Mouse (Mus musculus) embryonic facial prominence, embryonic 12.5 days (tissue): Measurements from ENCODE around the gene Frmpd2. TPM values are rescaled to one million over a fixed set of nuclear protein-coding genes. Genes with fewer than 3 reads are reported as not detected.
"Not testable (repeated sequence)": the region's sequence is repeated elsewhere in the genome, so short reads cannot be mapped to it uniquely, and the experiment has no call there.

Experiments
- ATAC-seq: fragments of 200-750 bp; cut with Nextera tagmentation; 2 replicates; pipeline ENCODE4 v1.8.0; 2017; ENCODE audit not compliant: insufficient number of reproducible peaks, insufficient read depth, low FRiP score, low TSS enrichment
- H3K27ac ChIP-seq: fragments of 300-500 bp; sonication (generic); 2 replicates; pipeline ENCODE4 v1.5.1; 2016; ENCODE audit warnings: mild to moderate bottlenecking
- H3K27me3 ChIP-seq: fragments of 300-500 bp; sonication (generic); 2 replicates; pipeline ENCODE4 v1.6.1; 2016; ENCODE audit warnings: mild to moderate bottlenecking, moderate library complexity
- H3K36me3 ChIP-seq: fragments of 300-500 bp; sonication (generic); 2 replicates; pipeline ENCODE4 v1.6.1; 2016; ENCODE audit warnings: mild to moderate bottlenecking
- H3K4me1 ChIP-seq: fragments of 300-500 bp; sonication (generic); 2 replicates; pipeline ENCODE4 v1.6.1; 2016
- H3K4me2 ChIP-seq: fragments of 300-500 bp; sonication (generic); replicated peaks from 2 replicates; pipeline ENCODE4 v1.6.1; 2016; ENCODE audit warnings: mild to moderate bottlenecking, moderate library complexity
- H3K4me3 ChIP-seq: fragments of 300-500 bp; sonication (generic); 2 replicates; pipeline ENCODE4 v1.5.1; 2016; ENCODE audit warnings: mild to moderate bottlenecking
- H3K9ac ChIP-seq: fragments of 300-500 bp; sonication (generic); 2 replicates; pipeline ENCODE4 v1.6.1; 2016; ENCODE audit warnings: mild to moderate bottlenecking, moderate library complexity
- H3K9me3 ChIP-seq: fragments of 300-500 bp; sonication (generic); 2 replicates; pipeline ENCODE4 v1.6.1; 2016; ENCODE audit warnings: mild to moderate bottlenecking, moderate library complexity
- WGBS: fragments of 180-500 bp; shearing (Covaris S2); methylation state at CpG from one replicate; pipeline ENCODE4 v1.1.7; 2016; 5-methylcytosine and 5-hydroxymethylcytosine counted together
- polyA plus RNA-seq: library from polyadenylated mRNA; unstranded; fragments of >200 nt; fragmentation: Nextera tagmentation; extraction: Ambion mirVana; gene quantifications from 2 replicates; pipeline ENCODE4 v1.2.1, GENCODE M21; 2016

Gene Frmpd2
- polyA plus RNA-seq, result not detected in 2 replicates

- peaks cover 18% of the 10 kb centered on the region for H3K4me1 ChIP-seq
- WGBS, result 22% methylated on average over 3 of the region's 3 CpGs
- ATAC-seq, result no peak
Measured at GRCm38 (mm10) chr14:33471331-33471730, at the start of gene Frmpd2. Gene Frmpd2, plus strand, starts transcription at chr14:33471696.

GRCm38 (mm10) chr14:33423003-33423402 lies 48.5 kb upstream of the Frmpd2 start:
- no peak for ATAC-seq
- WGBS, result 90% methylated on average over 1 of the region's 1 CpGs
- H3K9ac ChIP-seq, result no peak overlapping the region
- no peaks in the 10 kb centered on the region for H3K27me3 ChIP-seq
- no peak overlapping the region for H3K27ac ChIP-seq
- no peaks in the 10 kb centered on the region for H3K36me3 ChIP-seq
- H3K4me2 ChIP-seq, result no peak overlapping the region
- no peaks in the 10 kb centered on the region for H3K4me1 ChIP-seq
- H3K9me3 ChIP-seq, result no peaks in the 10 kb centered on the region
- H3K4me3 ChIP-seq, result no peak overlapping the region

More at GRCm38 (mm10) chr14:33471331-33471730, at the start of gene Frmpd2:
- no peak within 1 kb of the TSS for H3K9ac ChIP-seq
- no peak within 1 kb of the TSS for H3K4me2 ChIP-seq
- no peak within 1 kb of the TSS for H3K27ac ChIP-seq
- no peaks in the 10 kb centered on the region for H3K9me3 ChIP-seq
- H3K27me3 ChIP-seq, result no peaks in the 10 kb centered on the region
- no peak within 1 kb of the TSS for H3K4me3 ChIP-seq
- no peaks in the 10 kb centered on the region for H3K36me3 ChIP-seq

GRCm38 (mm10) chr14:33424124-33424523 lies 47.4 kb upstream of the Frmpd2 start:
- Histone ChIP-seq H3K4me1 (no peaks in the 10 kb centered on the region), H3K9me3 (no peaks in the 10 kb centered on the region), H3K4me2 (no peak overlapping the region), H3K9ac (no peak overlapping the region), H3K27me3 (no peaks in the 10 kb centered on the region), H3K27ac (no peak overlapping the region), H3K4me3 (no peak overlapping the region), H3K36me3 (no peaks in the 10 kb centered on the region)
- no peak for ATAC-seq

DNA sequence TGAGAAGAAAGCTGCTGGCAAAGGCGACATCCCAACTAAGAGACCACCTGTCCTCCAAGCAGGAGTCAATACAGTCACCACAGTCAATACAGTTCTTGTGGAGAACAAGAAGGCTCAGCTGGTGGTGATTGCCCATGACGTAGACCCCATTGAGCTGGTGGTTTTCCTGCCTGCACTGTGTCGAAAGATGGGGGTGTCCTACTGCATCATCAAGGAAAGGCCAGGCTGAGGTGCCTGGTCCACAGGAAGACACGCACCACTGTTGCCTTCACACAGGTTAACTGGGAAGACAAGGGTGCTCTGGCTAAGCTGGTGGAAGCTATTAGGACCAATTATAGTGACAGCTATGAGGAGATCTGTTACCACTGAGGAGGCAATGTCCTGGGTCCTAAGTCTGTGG lies 39.0 kb upstream of the Frmpd2 start:
- not testable (repeated sequence) for H3K36me3 ChIP-seq, H3K9ac ChIP-seq, H3K9me3 ChIP-seq, ATAC-seq, H3K27ac ChIP-seq, H3K4me1 ChIP-seq, H3K4me2 ChIP-seq, H3K27me3 ChIP-seq, H3K4me3 ChIP-seq
- 92% methylated on average over 4 of the region's 4 CpGs for WGBS

DNA sequence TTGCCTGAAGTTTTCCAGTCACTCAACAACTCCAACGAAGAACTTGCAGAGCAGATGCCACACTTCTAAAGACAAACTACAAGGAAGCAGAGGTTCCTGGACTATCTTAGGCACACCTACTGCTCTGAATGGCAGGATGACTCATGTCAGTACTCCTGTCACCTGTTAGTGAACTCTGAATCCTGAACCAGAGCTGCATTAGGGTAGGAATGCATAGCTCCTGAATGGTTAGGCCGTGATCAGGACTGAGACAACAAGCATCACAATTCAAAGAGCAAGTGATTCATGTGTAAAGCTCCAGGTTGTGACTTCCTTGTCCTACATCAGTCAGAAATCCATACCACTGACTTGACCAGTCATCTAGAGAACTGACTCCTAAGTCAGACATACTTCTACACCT lies 27.7 kb upstream of the Frmpd2 start:
- no peak overlapping the region for H3K27ac ChIP-seq
- 83% methylated on average over 2 of the region's 2 CpGs for WGBS
- no peak overlapping the region for H3K4me2 ChIP-seq
- ATAC-seq, result no peak
- peaks cover 9% of the 10 kb centered on the region; the same call in 1 of the 2 replicates for H3K4me1 ChIP-seq
- H3K36me3 ChIP-seq, result no peaks in the 10 kb centered on the region
- no peaks in the 10 kb centered on the region for H3K9me3 ChIP-seq
- H3K27me3 ChIP-seq, result 0 out of 2 replicates have a peak, but pooled peaks cover 2% of the 10 kb centered on the region
- no peak overlapping the region for H3K4me3 ChIP-seq
- no peak overlapping the region for H3K9ac ChIP-seq

DNA sequence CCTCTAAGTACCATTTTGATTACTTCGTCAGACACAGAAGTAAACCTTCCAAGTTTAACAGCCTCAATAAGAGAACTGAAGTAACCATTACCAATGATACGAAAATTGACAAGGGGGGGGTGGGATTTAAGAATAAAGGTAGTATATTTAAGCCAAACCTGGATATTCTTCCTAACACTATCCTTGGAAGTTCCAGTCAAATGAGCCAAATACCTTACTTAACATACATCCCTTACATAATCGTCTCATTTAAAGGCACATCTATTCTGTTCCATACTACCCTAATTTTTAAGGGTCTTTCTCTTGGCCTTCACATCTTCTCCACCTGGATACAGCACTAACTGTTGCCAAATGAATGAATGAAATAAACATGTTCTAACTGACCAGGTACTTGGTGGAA lies 25.5 kb upstream of the Frmpd2 start:
- H3K4me1 ChIP-seq, result peaks cover 9% of the 10 kb centered on the region; the same call in 1 of the 2 replicates
- H3K36me3 ChIP-seq, result no peaks in the 10 kb centered on the region
- H3K27me3 ChIP-seq, result 0 out of 2 replicates have a peak, but pooled peaks cover 4% of the 10 kb centered on the region
- no peaks in the 10 kb centered on the region for H3K9me3 ChIP-seq
- H3K9ac ChIP-seq, result peak overlapping the region; percentile 90
- WGBS, result 43% methylated on average over 3 of the region's 3 CpGs
- peak overlapping the region; percentile 88 for H3K4me3 ChIP-seq
- peak overlapping the region; percentile 62 for H3K4me2 ChIP-seq
- ATAC-seq, result no peak
- H3K27ac ChIP-seq, result no peak overlapping the region

- Histone ChIP-seq H3K4me3 (peak overlapping the region; percentile 88), H3K4me1 (peaks cover 9% of the 10 kb centered on the region; the same call in 1 of the 2 replicates), H3K36me3 (no peaks in the 10 kb centered on the region), H3K9me3 (no peaks in the 10 kb centered on the region), H3K9ac (peak overlapping the region; percentile 90), H3K27me3 (0 out of 2 replicates have a peak, but pooled peaks cover 4% of the 10 kb centered on the region), H3K27ac (peak overlapping the region; percentile 94), H3K4me2 (peak overlapping the region; percentile 62)
- ATAC-seq, result peak; percentile 62
- under 1% methylated on average over 71 of the region's 72 CpGs for WGBS
Measured at GRCm38 (mm10) chr14:33446561-33447023, 24.9 kb upstream of the Frmpd2 start.

DNA sequence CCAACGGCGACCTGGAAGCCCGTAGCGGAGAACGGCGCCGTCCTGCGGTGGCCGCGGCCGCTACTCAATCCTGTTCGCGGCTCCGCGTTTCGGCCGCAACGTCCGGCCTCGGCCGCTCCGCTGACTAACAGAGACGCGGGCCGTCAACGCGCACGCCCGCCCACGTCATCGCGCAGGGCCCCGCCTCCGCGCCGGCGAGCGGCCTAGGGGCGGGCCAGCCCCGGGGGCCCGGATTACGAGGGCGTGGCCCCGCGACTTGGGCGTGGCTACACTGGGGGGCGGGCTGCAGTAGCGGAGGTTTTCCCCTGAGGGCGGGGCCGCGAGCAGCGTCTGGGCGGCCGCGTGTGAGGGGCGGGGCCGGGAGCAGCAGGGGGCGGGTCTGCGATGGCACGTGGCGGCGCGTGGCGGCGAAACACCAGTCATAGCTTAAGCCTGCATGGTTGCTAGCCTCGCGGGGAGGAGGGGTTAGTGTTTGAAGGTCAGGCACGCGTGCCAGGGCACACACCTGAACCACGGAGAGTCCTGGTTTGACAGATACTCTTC lies 24.4 kb upstream of the Frmpd2 start, which contains the start of gene Mapk8:
Gene Mapk8, minus strand, starts transcription at position 132 of the 543 bp plus-strand sequence.
- Histone ChIP-seq H3K9ac (peak within 1 kb of the TSS; percentile 90), H3K4me2 (peak within 1 kb of the TSS; percentile 63), H3K9me3 (no peaks in the 10 kb centered on the region), H3K27me3 (0 out of 2 replicates have a peak, but pooled peaks cover 4% of the 10 kb centered on the region), H3K4me1 (peaks cover 9% of the 10 kb centered on the region; the same call in 1 of the 2 replicates), H3K27ac (peak within 1 kb of the TSS; percentile 94), H3K4me3 (peak within 1 kb of the TSS; percentile 88), H3K36me3 (no peaks in the 10 kb centered on the region)
- WGBS, result under 1% methylated on average over 65 of the region's 70 CpGs
- peak; percentile 95 for ATAC-seq

DNA sequence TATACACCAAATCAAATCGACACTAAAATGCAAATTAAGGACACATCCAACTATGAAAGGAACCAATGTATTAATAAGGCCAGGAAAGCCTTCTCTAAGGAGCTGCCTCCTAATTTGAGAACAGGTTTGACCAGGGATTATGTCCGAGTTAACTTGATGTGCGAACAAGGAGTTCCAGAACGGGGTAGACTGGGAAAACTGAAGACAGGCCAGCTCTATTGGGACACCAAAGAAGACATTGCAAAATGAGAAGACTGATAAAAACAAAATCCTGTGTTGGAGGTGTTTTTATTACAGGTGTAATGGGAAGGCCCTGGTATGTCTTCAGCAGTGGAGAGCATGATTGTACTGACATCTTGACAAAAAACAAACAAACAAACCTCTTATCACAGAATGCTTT lies 23.2 kb upstream of the Frmpd2 start:
- 0 out of 2 replicates have a peak, but pooled peaks cover 4% of the 10 kb centered on the region for H3K27me3 ChIP-seq
- no peak for ATAC-seq

GRCm38 (mm10) chr14:33449296-33449840 lies 22.1 kb upstream of the Frmpd2 start:
- no peak for ATAC-seq
- Histone ChIP-seq H3K4me1 (peaks cover 9% of the 10 kb centered on the region; the same call in 1 of the 2 replicates), H3K4me2 (no peak overlapping the region), H3K27me3 (0 out of 2 replicates have a peak, but pooled peaks cover 4% of the 10 kb centered on the region), H3K36me3 (no peaks in the 10 kb centered on the region), H3K9me3 (no peaks in the 10 kb centered on the region), H3K9ac (no peak overlapping the region), H3K4me3 (no peak overlapping the region), H3K27ac (no peak overlapping the region)
- 85% methylated on average over 2 of the region's 2 CpGs for WGBS

More for the DNA sequence above, 23.2 kb upstream of the Frmpd2 start:
- peaks cover 9% of the 10 kb centered on the region; the same call in 1 of the 2 replicates for H3K4me1 ChIP-seq
- H3K9me3 ChIP-seq, result no peaks in the 10 kb centered on the region
- H3K27ac ChIP-seq, result no peak overlapping the region
- WGBS, result 69% methylated on average over 4 of the region's 4 CpGs
- H3K9ac ChIP-seq, result no peak overlapping the region
- H3K36me3 ChIP-seq, result no peaks in the 10 kb centered on the region
- H3K4me3 ChIP-seq, result no peak overlapping the region
- no peak overlapping the region for H3K4me2 ChIP-seq

GRCm38 (mm10) chr14:33450331-33450730 lies 21.2 kb upstream of the Frmpd2 start:
- Histone ChIP-seq H3K36me3 (no peaks in the 10 kb centered on the region), H3K27me3 (0 out of 2 replicates have a peak, but pooled peaks cover 4% of the 10 kb centered on the region), H3K4me2 (no peak overlapping the region), H3K4me3 (no peak overlapping the region), H3K9ac (no peak overlapping the region), H3K27ac (no peak overlapping the region), H3K4me1 (peaks cover 7% of the 10 kb centered on the region; the same call in 1 of the 2 replicates), H3K9me3 (no peaks in the 10 kb centered on the region)
- ATAC-seq, result no peak

GRCm38 (mm10) chr14:33463658-33464057 lies 7.8 kb upstream of the Frmpd2 start:
- Histone ChIP-seq H3K4me2 (no peak overlapping the region), H3K4me1 (peaks cover 14% of the 10 kb centered on the region), H3K27me3 (no peaks in the 10 kb centered on the region), H3K4me3 (no peak overlapping the region), H3K9me3 (no peaks in the 10 kb centered on the region), H3K9ac (no peak overlapping the region), H3K27ac (no peak overlapping the region), H3K36me3 (no peaks in the 10 kb centered on the region)
- WGBS, result 65% methylated on average over 3 of the region's 3 CpGs
- ATAC-seq, result no peak
